12 mouse cellular contexts compared by ENCODE assay signal in genomic region chr12:81055000-81055705, GRCm38 (mm10). TPM values are rescaled to one million over a fixed set of nuclear protein-coding genes. Genes with fewer than 3 reads are reported as not detected.
DNase-seq lines count a peak whose midpoint lies in the region; TF ChIP-seq lines count a peak whose summit lies in the region.
"Had no signal": no experiment of that assay in that cellular context is flagged by ENCODE, and none has a peak within 500 bp of the region (broad histone marks: within the 10 kb centered on the region; RNA-seq: fewer than 3 reads in every experiment).

No protein-coding gene starts in this region.

- no peak for TF ChIP-seq CTCF in thymus, adult 2 months (IDR thresholded peaks at IDR 0.05; ENCODE audit: borderline replicate concordance, control insufficient read depth, extremely low read depth, insufficient read depth, low read length, poor library complexity)

- H3K27me3 ChIP-seq in thymus, adult 2 months (ENCODE audit: control insufficient read depth, insufficient read depth, low read length), result no peaks in the 10 kb centered on the region
- H3K27me3 ChIP-seq: limb, embryonic 15.5 days had no signal

- no peak for TF ChIP-seq POLR2A in thymus, adult 2 months (IDR thresholded peaks at IDR 0.05; ENCODE audit: control insufficient read depth, extremely low read depth, insufficient read depth, low read length, poor library complexity)

- peak; percentile 25 for DNase-seq in adrenal gland, postnatal 10 days
- peak; percentile 64 to 66 for DNase-seq in adrenal gland, postnatal 36 days
- peak; percentile 21 for DNase-seq in forelimb bud, embryonic 11.5 days (ENCODE audit: low read depth, low spot score)
- peak; percentile 27 for DNase-seq in mesoderm, embryonic 11.5 days (ENCODE audit: low read depth, low spot score)
- no peak for DNase-seq in thymus, adult 2 months
- no peak for DNase-seq in spleen, adult 12 weeks (ENCODE audit: low spot score)
- no peak for DNase-seq in cerebellum, adult 9-11 months
- no peak for DNase-seq in layer of hippocampus, postnatal 36 days
- DNase-seq: cerebellum, postnatal 14 days; kidney, postnatal 4 days; thymus, postnatal 4 days had no signal

- 93% methylated on average over 11 of the region's 11 CpGs for WGBS in thymus, adult 2 months

- no peaks in the 10 kb centered on the region for H3K36me3 ChIP-seq in thymus, adult 2 months (ENCODE audit: control insufficient read depth, insufficient read depth, low read length)
- H3K36me3 ChIP-seq: limb, embryonic 15.5 days had no signal

- no peak overlapping the region for H3K27ac ChIP-seq in thymus, adult 2 months (ENCODE audit: control insufficient read depth, insufficient read depth, low read length)
- H3K27ac ChIP-seq: limb, embryonic 15.5 days had no signal

- no peak overlapping the region for H3K4me3 ChIP-seq in thymus, adult 2 months (ENCODE audit: control insufficient read depth, insufficient read depth, low read length)
- H3K4me3 ChIP-seq: limb, embryonic 15.5 days had no signal

- H3K4me1 ChIP-seq in thymus, adult 2 months (replicated peaks; ENCODE audit: control insufficient read depth, insufficient read depth, low read length), result peaks cover 20% of the 10 kb centered on the region
- H3K4me1 ChIP-seq: limb, embryonic 15.5 days had no signal

RNA-seq across cellular contexts. Expression of gene Smoc1, which starts 28.5 kb away (rescaled TPM):
- 10 to 100 TPM; 39.9 to 43.5 TPM for total RNA-seq in adrenal gland, postnatal 10 days (2021)
- 100 to 1,000 TPM; 143 to 169 TPM for total RNA-seq in adrenal gland, postnatal 36 days (2021)
- 41.7 and 46.1 TPM in 2 replicates for polyA plus RNA-seq in thymus, adult 2 months (2012; rRNA removed)
- 1 to 10 TPM; 7.4 to 7.8 TPM for total RNA-seq in layer of hippocampus, postnatal 36 days (2021)

Comparison
In these comparisons a context has a peak if more than half of its experiments do, and no peak if none do; other contexts are left out.
1. DNase-seq: peak in adrenal gland, postnatal 10 days (single experiment), adrenal gland, postnatal 36 days (2 of 2), forelimb bud, embryonic 11.5 days (single experiment) and mesoderm, embryonic 11.5 days (single experiment); none in thymus, adult 2 months (single experiment), spleen, adult 12 weeks (single experiment), cerebellum, adult 9-11 months (single experiment) and layer of hippocampus, postnatal 36 days (0 of 2).
2. RNA of gene Smoc1, which starts 28.5 kb away (total RNA-seq): 143 to 169 TPM in adrenal gland, postnatal 36 days and 39.9 to 43.5 TPM in adrenal gland, postnatal 10 days; 7.4 to 7.8 TPM in layer of hippocampus, postnatal 36 days; every median in the first group is over 4 times any median in the second.